Mouse (Mus musculus) c-Kit-positive CD71-positive TER-119-negative erythroid progenitor cells, embryonic 14.5 days (primary cell): Measurements from ENCODE around the gene H2-K1.
"Not testable (repeated sequence)": the region's sequence is repeated elsewhere in the genome, so short reads cannot be mapped to it uniquely, and the experiment has no call there.

Experiments
- DNase-seq: peaks from one replicate; pipeline ENCODE4 v3.0.0-alpha.2; 2013; ENCODE audit warnings: low read depth

H2-K1 gene

DNA sequence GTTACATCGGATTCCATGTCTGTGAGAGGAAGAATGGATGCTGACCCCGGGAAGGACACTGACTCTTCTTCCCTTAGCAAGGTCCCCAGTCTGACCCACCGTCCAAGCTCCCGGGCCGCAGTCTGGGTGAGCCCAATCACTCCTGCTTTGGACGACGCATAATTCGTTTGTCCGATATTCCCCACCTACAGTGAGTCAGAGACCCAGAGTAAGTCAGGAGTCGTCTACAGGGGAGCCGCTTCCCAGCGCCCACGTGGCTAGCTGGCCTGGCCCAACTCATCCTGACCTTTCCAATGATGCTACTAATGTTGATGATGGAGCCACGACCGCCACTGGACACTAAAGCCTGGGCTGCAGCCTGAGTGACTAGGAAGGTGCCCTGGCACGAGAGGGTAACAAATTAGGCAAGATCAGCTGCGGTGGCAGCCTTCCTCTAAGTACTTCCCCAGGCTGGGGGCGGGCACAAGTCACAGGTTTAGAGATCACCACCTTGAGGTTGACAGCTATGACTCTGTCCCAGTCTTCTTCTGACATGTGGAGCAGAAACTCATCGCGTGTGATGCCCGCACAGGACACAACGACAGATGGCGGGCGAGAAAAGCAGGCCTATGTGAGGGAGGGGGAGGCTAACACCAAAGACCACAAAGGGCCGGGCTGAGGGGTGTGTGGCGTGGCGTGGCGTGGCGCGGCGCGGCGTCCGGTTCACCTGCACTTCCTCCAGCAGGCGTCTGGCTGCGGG is 26.9 kb upstream of the H2-K1 start:
- no peak for DNase-seq

DNA sequence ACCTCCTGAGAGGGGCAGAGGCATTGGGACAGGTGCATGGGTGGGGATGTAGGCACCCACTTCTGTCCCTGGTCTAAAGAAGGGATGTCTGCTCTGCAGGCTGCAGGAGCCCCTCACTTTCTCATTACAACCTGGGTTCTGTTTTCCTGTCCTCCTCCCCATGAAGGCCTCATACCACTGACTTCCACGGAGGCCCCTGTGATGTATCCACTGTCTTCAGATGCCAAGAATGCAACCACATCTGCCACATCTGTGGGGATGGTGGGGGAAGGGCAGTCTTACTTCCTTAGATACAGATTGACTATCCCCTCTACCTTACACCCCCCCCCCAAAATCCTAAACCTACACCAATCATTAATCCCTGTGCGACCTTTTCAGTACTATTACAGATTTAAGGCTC is 26.1 kb upstream of the H2-K1 start:
- DNase-seq, result no peak

DNA sequence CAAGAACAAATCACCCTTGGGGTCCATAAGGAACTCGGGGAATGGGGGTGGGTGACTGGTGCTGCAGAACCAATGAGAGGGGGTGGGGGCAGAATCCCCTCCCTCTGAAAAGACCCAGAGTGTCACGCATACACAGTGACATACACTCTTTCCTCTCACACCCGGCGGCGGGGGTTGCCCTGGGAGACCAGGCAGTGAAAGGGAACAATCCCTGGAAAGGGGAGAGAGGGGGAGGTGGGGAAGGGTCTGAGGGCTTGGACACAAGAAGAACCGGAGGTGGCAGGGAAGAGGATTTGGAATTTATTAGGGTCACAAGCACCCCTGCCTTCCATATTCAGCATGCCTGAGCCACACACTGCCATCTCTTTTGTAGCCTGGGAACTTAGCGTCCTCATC is 25.6 kb upstream of the H2-K1 start:
- DNase-seq, result no peak

DNA sequence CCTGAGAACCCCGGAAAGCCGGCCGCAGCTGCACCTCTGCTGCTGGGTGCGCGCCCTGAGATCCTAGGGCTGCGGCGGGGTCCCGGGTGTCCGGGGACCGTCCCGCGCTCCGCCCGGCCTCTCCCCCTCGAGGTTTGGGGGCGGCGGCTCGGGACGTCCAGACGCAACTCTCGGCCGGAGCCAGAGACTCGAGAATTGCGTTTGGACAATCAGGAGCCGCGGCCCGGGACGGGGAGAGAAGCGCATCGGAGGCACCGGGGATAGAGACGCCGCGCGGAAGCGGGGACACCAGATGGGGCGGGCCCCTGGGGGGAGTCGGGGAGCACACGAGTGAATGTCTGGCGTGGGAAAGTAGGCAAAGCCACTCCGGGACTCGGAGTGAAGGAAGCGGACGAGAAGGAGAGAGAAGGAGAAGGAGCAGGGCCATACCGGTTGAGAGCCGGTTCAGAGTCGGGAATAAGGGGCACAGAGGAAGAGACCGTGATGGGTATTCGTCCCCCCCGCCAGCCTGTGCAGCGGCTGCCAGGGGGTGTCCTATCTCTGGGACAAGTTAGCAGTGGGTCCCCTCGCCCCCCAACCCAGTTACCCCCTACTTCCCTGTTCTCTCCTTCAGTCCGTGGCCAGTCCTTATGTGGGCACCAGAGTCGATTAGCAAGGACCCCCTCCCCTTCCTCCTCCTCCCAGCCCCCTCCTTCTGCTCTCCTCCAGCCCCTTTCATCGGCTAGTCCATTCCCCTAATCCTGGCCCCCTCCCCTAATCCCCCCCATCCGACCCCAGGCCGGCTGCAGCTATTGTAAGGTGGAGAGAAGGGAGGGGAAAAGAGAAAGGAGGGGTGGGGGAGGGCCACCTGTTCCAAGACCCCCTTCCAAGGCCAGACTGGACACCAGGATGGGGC is 25.0 kb upstream of the H2-K1 start:
- no peak for DNase-seq

DNA sequence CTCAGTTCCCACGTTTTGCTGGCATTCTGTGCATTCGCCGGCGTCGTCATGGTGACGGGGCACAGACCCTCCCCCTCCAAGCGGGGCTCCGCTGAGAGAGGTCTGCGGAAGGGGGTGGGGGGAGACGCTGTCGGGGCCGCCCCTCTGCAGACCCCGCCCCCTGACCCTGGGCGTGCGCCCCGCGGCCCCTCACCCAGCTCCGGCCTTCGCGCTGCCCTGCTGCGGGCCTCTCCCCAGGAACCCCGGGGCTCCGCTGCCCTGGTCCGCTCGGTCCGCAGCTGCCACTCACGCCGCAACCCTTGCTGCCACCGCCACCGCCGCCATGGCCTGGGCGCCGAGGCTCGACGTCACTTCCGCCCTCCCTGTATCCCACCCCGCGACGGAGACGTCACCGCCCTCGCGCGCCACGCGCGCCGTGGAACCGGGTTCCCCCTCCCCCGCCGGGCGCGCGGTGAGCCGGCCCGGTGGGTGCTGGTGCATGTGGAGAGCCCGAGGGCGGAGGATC is 24.2 kb upstream of the H2-K1 start, which contains the start of gene Ring1:
TSS of gene Ring1 (minus strand) at position 364 of the 505 bp plus-strand sequence.
- no peak for DNase-seq

DNA sequence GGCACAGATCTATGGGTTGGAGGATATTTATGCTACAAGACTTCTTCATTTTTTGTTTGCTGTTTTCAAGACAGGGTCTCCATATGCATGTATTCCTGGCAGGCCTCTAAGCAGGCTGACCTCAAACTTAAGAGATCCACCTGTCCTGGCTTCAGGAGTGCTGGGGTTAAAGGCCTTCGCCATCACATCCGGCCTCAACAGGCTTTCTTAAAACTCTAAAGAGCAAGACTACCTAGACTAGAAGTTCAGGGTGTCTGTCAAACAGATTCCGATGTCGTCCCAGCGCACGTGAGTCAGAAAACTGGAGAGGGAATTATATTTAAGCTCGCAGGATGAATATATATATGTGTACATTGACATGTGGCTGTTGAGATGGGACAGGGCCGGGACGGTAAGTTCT is 23.5 kb upstream of the H2-K1 start:
- DNase-seq, result no peak

DNA sequence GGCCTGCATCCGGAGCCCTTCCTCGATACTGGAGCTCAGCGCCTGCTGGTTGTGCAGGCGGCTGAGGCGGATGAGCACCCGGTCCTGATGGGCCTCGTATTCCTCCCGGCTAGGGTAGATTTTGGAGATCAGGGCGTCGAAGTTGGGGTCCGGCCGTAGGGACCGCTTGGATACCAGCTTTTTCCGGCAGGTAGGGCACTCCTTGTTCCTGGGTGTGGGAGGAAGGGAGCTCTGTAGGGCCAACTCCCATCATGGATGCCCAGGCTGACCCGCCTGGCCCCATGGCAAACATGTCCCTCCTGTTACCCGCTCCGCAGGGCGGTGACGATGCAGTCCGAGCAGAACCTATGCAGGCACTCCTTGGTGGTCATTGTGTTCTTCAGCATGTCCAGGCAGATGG is 22.8 kb upstream of the H2-K1 start:
- no peak for DNase-seq

DNA sequence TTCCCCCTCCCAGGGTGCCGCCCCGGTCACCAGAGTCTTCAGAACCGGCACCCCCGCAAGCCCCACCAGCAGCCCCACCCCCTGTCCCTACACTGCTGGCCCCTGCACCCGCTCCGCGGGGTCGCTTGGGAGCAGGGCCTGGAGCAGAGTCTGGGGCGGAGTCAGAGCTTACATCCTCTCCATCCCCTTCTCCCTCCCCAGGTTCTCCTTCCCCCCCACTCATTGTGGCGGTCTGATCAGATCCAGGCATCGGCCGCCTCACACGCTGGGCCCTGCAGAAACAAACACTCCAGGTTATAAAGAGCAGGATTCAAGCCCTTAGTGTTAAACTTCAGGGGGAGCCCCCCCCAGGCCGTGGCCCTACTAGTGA is 22.3 kb upstream of the H2-K1 start:
- DNase-seq, result no peak

DNA sequence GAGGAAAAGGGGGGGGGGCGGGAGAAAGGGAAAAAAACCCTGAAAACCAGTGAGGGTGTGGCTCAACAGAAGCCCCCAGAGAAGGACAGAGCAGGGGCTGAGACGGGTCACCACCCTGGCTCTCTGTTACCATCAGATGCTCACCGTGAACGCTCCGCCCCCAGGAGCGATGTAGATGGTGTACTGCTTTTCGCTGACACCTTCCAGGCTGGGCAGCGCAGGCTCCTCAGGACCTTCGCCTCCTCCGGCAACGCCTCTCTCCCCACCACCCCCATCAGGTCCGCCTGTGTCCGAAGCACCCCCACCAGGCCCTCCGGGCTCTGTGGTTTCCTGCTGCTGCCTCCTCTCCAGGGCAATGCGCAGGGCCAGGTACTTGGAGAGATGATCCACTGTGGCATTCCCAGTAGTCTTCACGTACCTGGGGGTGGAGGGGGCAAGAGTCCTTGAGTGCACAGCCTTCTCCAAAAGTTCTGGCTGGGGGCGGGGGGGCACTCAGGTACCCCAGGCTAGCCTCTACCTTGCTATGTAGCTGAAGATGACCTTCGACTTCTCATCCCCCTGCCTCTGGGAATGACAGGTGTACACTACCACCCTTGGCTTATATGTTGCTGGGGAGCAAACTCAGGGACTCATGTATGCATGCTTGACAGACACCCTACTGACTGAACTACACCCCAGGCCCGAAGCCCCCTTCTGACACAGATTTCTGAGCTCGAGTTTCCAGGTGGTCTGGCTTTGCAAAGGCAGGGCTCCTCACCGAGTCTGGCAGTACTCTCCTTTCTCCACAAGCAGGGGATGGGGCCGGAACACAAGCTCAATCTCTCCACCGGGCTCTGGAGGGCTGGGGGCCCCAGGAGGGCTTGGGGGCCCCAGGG is 21.6 kb upstream of the H2-K1 start:
- no peak for DNase-seq

DNA sequence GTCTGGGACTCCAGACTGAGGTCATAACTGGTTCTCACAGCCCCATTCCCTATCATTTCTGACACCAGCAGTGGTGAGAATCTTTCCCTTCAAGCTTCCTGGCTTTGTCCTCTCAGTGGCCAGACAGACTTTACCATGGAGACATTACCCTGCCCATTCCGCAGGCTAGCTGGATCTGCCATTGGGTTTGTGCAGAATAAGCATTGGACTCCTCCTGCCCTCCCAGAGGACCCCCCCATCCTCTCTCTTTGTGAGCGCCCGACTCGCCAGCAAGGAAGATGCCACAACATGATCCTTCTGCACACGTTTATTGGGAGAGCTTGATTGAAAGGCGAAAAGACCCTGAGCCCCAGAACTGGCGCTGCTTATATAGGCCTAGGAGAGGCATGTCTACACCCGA is 13.3 kb upstream of the H2-K1 start:
- no peak for DNase-seq

DNA sequence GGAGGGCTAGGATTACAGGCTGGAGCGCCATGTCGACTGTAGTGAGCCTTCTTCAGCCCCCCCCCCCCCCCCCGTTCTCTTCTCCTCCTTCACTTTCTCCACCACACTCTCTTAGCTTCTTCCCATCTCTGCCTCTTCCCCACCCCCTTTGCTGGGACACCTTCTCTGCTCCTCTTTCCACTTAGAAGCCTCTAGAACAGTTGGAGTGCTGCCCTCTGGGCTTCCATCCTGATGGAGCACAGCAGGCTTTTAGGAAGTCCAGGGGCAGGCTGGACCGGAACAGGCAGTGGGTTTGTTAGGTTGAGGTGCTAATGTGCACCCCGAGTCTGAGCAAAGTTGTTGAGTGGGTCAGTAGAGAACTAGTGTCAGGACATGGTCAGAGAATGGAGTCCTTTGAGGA is 10.0 kb upstream of the H2-K1 start:
- no peak for DNase-seq

DNA sequence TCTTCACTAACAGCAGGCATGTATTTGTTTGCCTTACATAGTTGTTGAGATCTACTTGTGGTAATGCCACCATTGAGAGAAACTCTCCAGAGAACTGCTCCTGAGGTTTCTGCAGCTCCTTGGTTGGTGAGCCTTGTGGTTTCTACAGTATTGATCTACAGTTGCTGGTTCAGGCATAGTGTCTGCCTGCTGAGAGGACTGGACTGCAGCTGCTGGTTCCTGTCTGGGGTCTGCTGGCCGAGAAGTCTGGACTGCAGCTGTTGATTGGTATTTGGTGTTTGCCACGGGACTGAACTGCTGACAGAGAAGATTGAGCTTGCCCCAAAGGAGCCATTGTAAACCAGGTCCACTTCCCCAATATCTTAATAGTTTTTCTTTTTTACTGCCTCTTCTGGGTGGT is 6.4 kb upstream of the H2-K1 start:
- no peak for DNase-seq

DNA sequence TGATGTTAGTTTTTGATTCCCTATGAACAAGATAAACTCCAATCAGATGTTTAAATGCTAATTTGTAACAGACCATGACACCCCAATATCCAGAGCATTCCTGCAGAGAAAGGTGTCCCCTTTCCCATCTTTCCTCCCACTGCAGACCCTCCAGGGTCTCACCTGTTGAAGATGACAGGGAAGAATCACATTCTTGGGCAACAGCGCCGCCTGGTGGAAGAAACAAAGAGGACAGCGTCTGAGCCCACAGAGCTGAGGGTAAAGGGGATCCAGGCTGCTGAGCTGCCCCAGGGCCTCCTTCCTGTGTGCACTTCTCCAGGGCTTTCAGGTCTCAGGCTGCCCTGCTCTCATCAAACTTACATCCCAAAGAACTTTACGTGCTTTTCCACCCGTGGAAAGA is 3.3 kb upstream of the H2-K1 start:
- no peak for DNase-seq

DNA sequence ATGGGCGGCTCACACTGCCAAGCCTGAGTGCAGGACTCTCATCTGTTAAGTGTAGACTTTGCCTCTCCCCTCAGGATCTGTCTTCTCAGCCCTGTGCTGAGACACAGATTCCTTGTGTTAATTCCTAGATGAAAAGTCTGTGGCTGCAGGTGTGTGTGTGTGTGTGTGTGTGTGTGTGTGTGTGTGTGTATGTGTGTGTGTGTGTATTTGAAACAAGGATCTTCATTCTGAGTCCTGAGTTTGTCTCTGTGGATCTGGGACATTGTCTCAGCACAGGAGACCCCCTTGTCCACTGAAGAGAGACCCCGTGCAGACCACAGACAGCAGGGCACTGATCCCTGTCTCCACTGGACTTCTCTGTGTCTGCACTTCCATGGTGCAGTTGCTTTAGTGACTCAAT is 649 bp upstream of the H2-K1 start:
- DNase-seq, result not testable (repeated sequence)

DNA sequence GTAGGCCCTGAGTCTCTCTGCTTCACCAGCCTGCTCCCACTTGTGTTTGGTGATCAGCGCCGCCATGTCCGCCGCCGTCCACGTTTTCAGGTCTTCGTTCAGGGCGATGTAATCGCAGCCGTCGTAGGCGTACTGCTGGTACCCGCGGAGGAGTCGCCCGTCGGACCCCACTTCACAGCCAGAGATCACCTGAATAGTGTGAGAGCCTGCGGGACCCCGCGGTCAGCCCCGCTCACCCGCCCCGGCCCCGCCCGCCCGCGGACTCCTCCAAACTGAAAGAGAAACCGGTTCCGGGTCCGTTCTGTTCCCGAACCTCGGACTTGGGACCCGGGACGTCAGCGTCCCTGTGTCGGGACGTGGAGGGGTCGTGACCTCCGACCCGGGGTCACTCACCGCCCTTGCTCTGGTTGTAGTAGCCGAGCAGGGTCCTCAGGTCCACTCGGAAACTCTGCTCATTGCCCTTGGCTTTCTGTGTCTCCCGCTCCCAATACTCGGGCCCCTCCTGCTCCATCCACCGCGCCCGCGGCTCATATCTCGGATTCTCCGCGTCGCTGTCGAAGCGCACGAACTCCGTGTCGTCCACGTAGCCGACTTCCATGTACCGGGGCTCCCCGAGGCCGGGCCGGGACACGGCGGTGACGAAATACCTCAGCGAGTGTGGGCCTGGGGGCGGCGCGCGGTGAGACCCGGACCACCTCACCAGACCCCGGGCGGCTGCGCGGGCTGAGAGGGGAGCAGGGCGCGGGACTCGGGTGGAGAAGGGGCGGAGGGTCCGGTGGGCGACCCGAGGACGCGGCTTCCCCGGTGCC is 602 bp downstream of the H2-K1 start:
- DNase-seq, result no peak

DNA sequence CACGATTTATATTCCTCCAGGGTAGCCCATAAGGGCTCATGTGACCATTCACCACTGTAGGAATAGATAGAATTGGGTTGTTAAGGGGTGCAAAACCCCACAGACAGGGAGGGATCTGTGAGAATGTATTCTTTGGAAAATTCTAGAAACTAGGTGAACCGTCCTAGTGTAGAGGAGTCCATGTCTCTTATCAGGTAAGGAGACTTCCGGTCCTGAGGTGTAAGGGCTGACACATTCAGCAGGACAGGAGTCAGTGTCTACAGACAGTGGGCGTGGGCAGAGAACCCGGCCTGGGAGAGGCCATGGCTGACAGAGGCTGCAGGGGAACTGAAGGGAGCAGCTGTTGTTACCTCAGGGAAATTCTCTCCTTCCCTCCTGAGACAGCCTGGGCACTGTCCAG is 1.4 kb downstream of the H2-K1 start:
- DNase-seq, result not testable (repeated sequence)

DNA sequence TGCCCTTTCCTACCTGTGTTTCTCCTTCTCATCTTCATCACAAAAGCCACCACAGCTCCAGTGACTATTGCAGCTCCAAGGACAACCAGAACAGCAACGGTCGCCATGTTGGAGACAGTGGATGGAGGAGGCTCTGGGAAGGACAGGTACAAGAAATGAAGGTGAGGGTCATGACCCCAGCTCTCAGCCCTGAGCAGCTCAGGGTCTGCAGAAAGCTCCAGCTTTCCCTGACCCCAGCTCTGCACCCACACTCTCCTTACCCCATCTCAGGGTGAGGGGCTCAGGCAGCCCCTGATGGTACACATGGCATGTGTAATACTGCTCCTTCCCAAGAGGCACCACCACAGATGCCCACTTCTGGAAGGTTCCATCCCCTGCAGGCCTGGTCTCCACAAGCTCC is 3.1 kb downstream of the H2-K1 start:
- not testable (repeated sequence) for DNase-seq

DNA sequence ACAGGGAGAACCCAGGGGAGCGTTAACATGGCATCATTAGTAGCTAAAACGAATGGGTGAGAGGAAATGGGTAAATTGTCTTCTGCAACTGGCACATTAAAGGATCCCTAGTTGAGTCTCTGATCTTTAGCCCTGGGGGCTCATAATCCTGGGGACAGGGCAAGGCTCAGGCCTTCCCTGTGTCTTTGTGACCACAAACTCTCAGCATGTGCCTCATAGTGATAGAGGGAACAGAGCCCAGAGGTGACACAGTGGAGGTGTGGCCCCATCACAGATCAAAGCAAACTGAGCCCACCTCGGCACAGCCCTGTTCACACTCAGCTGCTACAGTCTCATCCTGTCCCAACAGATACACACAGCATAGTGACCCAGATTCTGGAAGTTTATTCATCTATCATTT is 4.5 kb downstream of the H2-K1 start:
- no peak for DNase-seq

DNA sequence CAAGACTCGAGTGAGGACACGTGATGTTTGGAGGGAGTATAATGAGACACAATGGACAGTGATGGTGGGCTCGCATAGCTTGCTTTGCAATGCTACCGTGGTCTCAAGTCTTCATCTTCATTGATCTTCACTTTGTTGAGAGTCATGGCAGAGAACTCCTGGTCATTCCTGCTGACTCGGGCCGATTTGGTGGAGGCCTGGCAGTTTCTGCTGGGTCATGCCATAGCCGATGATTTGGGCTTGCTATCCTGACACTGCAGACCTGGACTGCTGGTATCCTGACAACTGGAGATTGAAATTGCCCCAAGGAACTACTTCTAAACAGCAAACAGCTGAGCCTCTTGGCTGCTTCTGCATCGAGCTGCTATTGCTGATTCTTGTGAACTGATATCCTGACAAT is 5.2 kb downstream of the H2-K1 start:
- no peak for DNase-seq

DNA sequence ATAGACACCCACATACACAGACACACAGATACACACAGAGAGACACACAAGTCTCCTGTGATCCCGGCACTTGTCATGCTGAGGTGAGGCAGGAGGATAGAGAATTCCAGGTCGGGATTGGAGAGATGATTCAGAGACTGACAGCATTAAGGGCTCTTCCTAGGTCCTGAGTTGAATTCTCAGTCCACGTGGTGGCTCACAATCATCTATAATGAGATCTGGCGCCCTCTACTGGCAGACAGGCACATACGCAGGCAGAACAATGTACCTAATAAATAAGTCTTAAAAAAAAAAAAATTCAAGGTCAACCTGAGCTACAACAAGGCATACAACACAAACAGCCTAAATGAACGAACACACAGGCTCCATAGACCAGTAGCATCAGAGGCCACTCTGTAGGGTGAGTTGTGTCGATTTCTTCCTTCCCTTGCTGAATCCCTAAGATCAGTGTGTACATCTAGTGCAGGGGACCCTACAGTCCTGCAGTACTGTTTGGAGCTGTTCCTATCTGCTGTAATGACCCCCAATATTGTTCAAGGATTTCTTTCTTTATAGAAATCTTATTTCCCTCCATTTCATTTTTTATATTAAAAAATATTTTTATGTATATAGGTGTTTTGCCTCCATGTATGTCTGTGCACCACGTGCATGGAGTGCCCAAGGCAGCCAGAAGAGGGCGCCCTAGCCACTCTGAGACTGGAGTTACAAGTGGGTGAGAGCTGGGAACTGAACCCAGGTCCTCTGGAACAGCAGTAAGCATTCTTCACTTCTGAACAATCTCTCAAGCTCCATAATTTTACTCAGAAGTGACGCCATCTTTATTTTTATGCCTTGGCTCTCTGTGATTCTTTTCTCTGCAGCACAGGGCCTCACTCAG is 8.1 kb downstream of the H2-K1 start:
- DNase-seq, result peak; percentile 79
